Mouse (Mus musculus): ENCODE measurements around the gene Rnf157. TPM values are rescaled to one million over a fixed set of nuclear protein-coding genes. Genes with fewer than 3 reads are reported as not detected.

Rnf157 gene
- total RNA-seq (2014; fragmentation: Nextera tagmentation) (8.1 and 12.1 TPM in 2 replicates), total RNA-seq (2017) (2.7 and 11.3 TPM in 2 replicates)

- peak; percentile 50 for ATAC-seq (replicated peaks; ENCODE audit: low FRiP score, low TSS enrichment, poor library complexity, severe bottlenecking)
Measured at GRCm38 (mm10) chr11:116412904-116413630, at the start of gene Rnf157. TSS of gene Rnf157 (minus strand) at chr11:116413032.

GRCm38 (mm10) chr11:116459786-116460185 is 47.0 kb upstream of the Rnf157 start:
- ATAC-seq (replicated peaks; ENCODE audit: low FRiP score, low TSS enrichment, poor library complexity, severe bottlenecking): no peak

DNA sequence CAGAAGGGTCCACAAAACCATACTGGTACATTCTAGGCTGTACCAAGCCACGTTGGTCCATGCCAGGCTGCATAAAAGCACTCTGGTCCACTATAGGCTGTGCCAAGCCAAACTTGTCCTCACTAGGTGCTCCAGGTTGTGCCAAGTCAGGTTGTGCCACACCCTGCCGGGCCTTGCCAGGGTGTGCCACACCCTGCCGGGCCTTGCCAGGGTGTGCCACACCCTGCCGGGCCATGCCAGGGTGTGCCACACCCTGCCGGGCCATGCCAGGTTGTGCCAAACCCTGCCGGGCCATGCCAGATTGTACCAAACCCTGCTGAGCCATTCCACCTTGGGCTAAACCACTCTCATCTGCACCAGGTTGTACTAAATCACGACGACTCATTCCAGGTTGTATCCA is 43.4 kb upstream of the Rnf157 start:
- ATAC-seq (replicated peaks; ENCODE audit: low FRiP score, low TSS enrichment, poor library complexity, severe bottlenecking): peak; percentile 31; the same call in 1 of the 2 replicates

DNA sequence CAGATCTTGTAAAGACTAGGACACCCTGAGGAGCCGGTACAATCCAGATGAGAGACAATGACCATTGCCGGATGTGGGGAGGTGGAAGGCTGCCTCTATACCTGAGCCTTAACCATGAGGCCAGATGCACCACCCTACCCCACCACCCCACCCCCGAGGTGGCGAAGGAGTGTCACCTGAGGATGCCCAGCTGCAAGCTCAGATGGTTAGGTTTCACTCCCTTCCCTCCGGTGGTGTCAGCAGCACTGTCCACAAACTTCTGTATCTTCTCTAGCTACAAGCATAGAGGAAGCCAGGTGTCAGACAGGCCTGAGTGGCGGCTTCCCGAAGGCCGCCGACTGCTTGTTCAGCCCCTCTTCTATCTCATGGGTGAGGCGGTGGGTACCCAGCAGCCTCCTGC is 41.1 kb upstream of the Rnf157 start:
- ATAC-seq (replicated peaks; ENCODE audit: low FRiP score, low TSS enrichment, poor library complexity, severe bottlenecking): no peak

- ATAC-seq (replicated peaks; ENCODE audit: low FRiP score, low TSS enrichment, poor library complexity, severe bottlenecking): no peak
Measured at GRCm38 (mm10) chr11:116449341-116449740, 36.5 kb upstream of the Rnf157 start.

DNA sequence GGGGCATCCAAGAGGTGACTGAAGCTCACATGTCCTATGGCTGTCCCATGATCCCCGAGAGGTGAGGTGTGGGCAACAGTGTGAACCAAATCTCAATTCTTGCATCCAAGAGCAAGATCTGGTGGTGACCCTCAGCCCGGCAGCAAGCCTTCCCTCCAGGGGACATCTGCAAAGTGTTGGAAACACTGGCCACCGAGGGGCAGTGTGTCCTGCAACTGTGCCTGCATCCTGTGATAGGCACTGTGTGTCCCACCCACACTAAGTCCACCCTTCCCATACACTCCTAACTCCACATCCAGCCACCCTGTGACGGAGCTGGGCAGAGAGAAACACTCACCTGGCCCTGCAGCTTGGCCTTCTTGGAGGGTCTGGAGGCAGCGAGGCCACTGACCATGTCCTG is 35.0 kb upstream of the Rnf157 start:
- ATAC-seq (replicated peaks; ENCODE audit: low FRiP score, low TSS enrichment, poor library complexity, severe bottlenecking): no peak

- ATAC-seq (replicated peaks; ENCODE audit: low FRiP score, low TSS enrichment, poor library complexity, severe bottlenecking): no peak
Measured at GRCm38 (mm10) chr11:116446308-116446887, 33.6 kb upstream of the Rnf157 start.

GRCm38 (mm10) chr11:116445596-116446307 is 32.9 kb upstream of the Rnf157 start:
- peak; percentile 73 for ATAC-seq (replicated peaks; ENCODE audit: low FRiP score, low TSS enrichment, poor library complexity, severe bottlenecking)

DNA sequence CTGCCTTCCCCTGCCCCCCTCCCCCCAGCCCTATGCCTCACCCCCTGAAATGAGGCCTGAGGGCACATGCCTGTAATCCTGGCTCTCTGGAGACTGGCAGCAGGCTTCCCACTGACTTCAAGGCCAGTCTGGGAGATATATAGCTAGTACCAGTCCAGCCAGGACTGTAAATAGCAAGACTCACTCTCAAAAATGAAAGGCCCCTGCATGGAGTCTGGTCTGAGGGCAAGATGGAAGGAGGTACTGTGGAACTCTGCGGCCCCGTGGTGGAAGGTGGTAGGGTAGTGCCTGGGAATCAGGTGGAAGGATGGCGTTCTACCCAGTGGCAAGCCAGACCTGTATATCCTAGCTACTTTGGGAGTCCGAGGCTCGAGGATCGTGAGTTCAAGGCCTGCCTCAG is 31.1 kb upstream of the Rnf157 start:
- ATAC-seq (replicated peaks; ENCODE audit: low FRiP score, low TSS enrichment, poor library complexity, severe bottlenecking): no peak

DNA sequence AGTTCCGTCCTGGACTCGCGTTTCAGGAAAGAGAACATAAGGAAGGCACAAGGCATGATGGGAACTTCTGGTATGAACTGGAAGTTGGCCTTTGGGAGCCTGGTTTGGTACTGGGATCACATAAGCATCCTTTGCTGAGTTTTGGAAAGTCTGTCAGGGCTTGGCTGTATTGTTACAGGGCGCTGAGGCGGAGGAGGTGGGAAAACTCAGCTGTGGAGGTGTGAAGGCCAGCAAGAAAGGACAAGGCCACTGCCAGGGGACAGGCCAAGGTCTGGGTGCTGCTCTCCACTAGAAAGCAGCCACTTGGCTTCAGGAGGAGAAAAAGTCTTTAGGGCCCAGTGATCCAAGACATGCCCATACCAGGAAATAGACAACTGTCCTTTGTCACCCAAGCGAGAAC is 30.5 kb upstream of the Rnf157 start:
- ATAC-seq (replicated peaks; ENCODE audit: low FRiP score, low TSS enrichment, poor library complexity, severe bottlenecking): no peak

- no peak for ATAC-seq (replicated peaks; ENCODE audit: low FRiP score, low TSS enrichment, poor library complexity, severe bottlenecking)
Measured at GRCm38 (mm10) chr11:116442867-116443177, 30.0 kb upstream of the Rnf157 start.

DNA sequence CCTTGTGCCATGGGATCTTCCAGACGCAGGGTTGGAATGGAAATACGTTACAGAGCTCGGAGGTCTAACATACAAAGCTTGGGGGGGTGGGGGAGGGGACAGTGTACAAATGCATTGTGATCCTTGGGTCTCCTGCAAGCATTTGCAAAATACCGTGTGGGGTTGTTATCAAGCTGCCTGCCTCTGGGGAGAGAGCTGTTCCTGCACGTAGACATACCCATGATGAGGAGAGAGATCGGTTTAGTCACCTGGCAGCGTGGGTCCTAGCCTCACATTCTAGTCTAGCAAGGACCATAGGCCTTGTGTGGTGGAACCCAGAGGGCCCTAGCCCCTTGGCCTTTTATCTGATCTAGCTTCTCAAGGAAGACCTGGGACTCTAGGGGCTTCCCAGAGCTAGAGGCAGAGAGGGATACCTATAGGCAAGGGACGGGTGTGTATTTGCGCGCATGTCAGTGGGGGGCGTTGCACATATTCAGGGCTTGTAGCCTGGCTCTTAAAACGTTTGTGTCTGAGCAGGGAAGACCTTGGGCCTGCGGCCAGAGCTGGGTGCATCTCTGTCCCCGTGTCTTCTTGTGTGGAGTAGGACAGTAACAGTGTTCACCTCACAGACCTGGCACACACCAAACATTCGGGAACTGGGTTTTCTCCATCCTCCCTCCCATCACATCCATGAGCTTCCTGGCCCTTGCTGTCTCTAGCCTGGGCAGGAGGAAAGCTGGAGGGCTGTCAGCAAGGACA is 29.5 kb upstream of the Rnf157 start:
- no peak for ATAC-seq (replicated peaks; ENCODE audit: low FRiP score, low TSS enrichment, poor library complexity, severe bottlenecking)

DNA sequence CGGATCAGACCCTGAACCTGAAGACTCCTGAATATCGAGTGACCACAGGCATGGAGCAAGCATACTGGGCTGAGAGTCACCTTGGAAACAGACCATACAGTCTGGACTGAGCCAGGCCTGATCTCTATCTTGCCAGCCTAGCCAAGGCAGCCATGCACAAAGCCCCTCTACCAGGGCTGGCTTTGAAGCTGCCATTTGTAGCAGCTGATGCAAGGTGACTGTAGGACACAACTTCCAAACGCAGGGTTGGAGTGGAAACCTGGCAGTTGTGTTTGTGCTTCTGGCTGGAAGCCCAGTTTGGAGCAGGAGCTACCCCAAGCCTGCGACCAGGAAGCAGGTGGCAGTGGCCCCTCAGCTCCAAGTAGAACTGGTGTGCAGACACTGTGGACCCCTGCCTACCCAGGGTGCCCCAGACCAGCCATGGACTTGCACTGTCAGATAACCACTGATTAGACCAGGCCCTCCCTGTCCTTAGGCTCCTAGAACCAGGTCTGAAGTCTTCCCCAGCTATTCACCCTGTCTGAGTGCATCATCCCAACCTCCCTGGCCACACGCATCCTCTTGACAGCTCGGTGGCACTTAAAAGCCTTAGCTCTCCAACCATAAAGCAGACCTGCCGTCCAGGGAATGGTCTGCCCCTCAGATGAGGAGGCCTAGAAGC is 27.7 kb upstream of the Rnf157 start:
- no peak for ATAC-seq (replicated peaks; ENCODE audit: low FRiP score, low TSS enrichment, poor library complexity, severe bottlenecking)

GRCm38 (mm10) chr11:116439269-116440240 is 26.7 kb upstream of the Rnf157 start:
- no peak for ATAC-seq (replicated peaks; ENCODE audit: low FRiP score, low TSS enrichment, poor library complexity, severe bottlenecking)

DNA sequence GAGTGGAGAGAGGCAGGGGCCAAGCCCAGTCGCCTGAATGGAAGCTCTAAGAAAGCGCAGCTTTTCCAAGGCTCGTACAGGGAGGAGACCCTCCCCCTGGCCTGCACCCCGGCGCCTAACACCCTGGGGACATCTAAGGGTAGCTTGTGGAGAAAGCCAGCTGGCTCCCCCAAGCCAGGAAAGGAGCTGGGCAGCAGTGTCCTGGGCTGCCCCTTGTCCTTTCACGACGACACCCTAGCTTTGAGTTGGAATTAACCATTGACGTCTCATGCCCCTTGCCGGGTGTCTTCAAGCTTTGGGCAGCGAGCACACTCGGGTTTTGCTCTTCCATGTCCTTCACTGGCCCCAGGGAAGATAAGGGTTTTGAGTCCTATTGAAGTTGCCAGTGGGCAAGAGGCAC is 24.7 kb upstream of the Rnf157 start:
- ATAC-seq (replicated peaks; ENCODE audit: low FRiP score, low TSS enrichment, poor library complexity, severe bottlenecking): no peak

- ATAC-seq (replicated peaks; ENCODE audit: low FRiP score, low TSS enrichment, poor library complexity, severe bottlenecking): no peak
Measured at GRCm38 (mm10) chr11:116436725-116437331, 24.0 kb upstream of the Rnf157 start.

DNA sequence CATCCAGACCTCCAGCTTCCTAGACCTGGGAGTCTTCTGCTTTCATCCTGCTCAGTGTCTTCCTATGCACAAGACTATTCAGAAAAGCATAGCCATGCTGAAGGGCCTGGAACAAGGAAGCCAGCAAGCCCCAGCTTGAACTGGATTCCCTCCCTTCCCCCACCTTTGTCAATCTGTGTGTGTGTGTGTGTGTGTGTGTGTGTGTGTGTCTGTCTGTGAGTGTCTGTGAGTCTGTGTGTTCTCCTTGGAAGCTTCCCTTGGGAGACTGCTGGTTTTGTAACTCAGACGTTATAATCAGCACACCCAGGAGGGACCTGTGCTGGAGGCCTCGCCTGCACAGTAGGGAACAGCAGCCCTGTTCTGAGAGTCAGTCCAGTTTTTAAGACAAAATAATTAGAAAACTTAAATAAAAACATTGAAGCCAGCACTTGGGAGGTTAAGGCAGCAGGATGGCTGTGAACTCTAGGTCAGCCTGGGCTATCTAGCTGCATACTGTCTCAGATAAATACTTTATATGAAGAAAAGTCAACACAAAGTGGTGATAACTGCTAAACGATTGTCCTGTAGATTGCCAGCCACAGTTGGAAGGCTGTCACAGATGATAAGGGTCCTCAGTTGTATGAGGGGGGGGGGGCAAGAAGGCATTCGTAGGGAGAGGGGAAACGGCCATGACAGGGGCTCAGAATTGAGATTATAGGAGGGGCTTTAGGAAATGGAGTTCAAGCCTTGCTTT is 23.3 kb upstream of the Rnf157 start:
- no peak for ATAC-seq (replicated peaks; ENCODE audit: low FRiP score, low TSS enrichment, poor library complexity, severe bottlenecking)
